Mouse (Mus musculus): ENCODE measurements around the gene Misp.

DNA sequence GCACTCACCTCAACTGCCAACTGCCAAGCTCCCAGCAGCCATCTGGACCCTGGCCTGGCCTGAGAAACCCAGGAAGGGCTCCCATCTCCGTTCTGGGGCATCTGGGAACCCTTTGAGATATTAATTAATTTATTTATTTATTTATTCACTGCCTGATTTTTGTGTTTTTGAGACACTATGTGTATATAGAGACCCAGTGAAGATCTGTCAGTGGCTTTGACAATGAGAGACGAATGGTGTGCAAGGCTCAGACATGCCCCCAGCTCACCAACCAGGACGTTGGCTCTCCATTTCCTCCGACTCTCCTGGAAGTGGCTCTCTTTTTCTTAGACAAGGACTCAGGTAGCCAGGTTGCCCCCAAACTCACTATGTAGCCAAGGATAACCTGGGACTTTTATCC lies 29.9 kb upstream of the Misp start, which contains the start of gene Prss57:
- TF ChIP-seq CTCF (conservative IDR thresholded peaks at IDR 0.05; ENCODE audit: low read length) (no peak), NANOG (IDR thresholded peaks at IDR 0.05; ENCODE audit: borderline replicate concordance, low read length) (no peak), POU5F1 (IDR thresholded peaks at IDR 0.05; ENCODE audit: borderline replicate concordance, low read length) (no peak)

Data from E14TG2a.4 (cell line).